Mouse (Mus musculus): Measurements from ENCODE around the gene Ppil6. TPM values are rescaled to one million over a fixed set of nuclear protein-coding genes. Genes with fewer than 3 reads are reported as not detected.

The Ppil6 gene
- polyA plus RNA-seq, 1 experiment from 2014 or later: 4.5 TPM

Other genes starting within 250 kb of the Ppil6 start
- 31.2 and 32.1 TPM in 2 replicates for gene Fig4, start 187.2 kb upstream of the Ppil6 start, polyA plus RNA-seq (2015; fragmentation: Nextera tagmentation; extraction: Ambion mirVana)
- gene Ak9, start 186.5 kb upstream of the Ppil6 start, polyA plus RNA-seq (2015; fragmentation: Nextera tagmentation; extraction: Ambion mirVana): 0.24 TPM in 2 replicates
- 16.9 and 18.2 TPM in 2 replicates for gene Zbtb24, start 40.1 kb upstream of the Ppil6 start, polyA plus RNA-seq (2015; fragmentation: Nextera tagmentation; extraction: Ambion mirVana)
- gene Mical1, start 14.1 kb upstream of the Ppil6 start, polyA plus RNA-seq (2015; fragmentation: Nextera tagmentation; extraction: Ambion mirVana): 25.9 and 31.0 TPM in 2 replicates
- 46.5 and 52.9 TPM in 2 replicates for gene Smpd2, start 70 bp upstream of the Ppil6 start, polyA plus RNA-seq (2015; fragmentation: Nextera tagmentation; extraction: Ambion mirVana)
- gene Cd164, start 29.0 kb downstream of the Ppil6 start, polyA plus RNA-seq (2015; fragmentation: Nextera tagmentation; extraction: Ambion mirVana): 57.2 and 62.9 TPM in 2 replicates
- 1.4 and 1.9 TPM in 2 replicates for gene Ccdc162, start 226.2 kb downstream of the Ppil6 start, polyA plus RNA-seq (2015; fragmentation: Nextera tagmentation; extraction: Ambion mirVana)

Data from hindbrain, embryonic 16.5 days (tissue).